Mouse (Mus musculus): Measurements from ENCODE around the gene Lpin2. TPM values are rescaled to one million over a fixed set of nuclear protein-coding genes. Genes with fewer than 3 reads are reported as not detected.

Gene Lpin2
- polyA plus RNA-seq, 1 experiment from 2014 or later, result 45.2 TPM

DNA sequence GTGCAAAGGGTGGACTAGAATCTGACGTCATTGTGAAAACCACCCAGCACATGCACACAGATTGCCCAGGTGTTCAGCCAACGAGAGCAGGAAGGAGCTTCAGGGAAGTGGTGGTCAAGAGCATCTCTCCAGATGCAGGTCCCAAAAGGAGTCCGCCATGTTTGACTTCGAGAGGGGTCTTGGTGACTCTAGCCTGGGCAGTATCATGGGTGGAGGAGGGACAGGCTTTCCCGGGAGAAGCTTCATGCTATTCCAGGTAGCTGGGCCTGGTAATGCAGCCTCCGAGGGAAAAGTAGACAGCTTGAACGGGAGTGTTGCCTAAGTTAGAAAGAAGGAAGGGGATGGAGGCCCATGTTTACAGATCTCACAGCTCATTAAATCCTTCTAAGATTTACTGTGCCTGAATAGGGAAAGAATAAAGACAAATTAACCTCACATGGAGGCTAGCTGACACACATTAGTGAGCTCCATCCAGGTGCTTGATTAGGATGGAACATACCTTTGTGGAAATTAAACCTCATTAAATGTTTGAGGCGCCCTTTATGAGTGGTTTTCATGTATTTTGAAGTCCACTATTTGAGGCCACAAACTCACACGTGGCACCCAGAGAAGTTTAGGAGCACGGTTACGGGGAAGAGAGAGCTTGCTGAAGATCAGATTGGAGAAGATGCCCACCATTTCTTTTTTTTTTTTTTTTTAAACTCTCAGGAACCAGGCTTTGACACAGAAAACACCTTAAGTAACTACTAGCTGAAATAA is 2.6 kb upstream of the Lpin2 start:
- no peak overlapping the region for H3K27ac ChIP-seq (replicated peaks)
- DNase-seq (ENCODE audit: low spot score), result no peak
- WGBS, result 89% methylated on average over 11 of the region's 11 CpGs
- no peak overlapping the region for H3K4me3 ChIP-seq
- H3K36me3 ChIP-seq (replicated peaks), result no peaks in the 10 kb centered on the region
- peaks cover 6% of the 10 kb centered on the region for H3K27me3 ChIP-seq (replicated peaks; ENCODE audit: low read depth, poor library complexity, severe bottlenecking)
- no peaks in the 10 kb centered on the region for H3K9me3 ChIP-seq
- H3K4me1 ChIP-seq, result peaks cover 28% of the 10 kb centered on the region

DNA sequence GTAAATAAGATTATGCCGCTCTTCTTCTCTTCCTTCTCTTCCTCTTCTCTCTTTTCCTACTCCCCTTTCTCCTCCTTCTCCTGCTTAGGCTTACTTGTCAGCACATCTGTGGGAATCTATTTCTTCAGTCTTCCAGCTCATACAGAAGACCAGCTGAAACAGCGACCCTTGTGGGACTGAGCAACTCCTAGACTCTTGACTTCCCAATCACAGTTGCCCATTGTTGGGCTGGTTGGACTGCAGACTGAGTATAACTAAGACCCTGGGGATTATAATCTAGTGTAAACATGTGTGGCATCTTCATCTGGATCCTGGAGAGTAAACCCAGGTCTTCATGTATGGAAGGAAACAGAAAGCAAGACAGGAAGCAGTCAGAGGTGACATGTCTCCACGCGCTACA is 1.8 kb upstream of the Lpin2 start:
- Histone ChIP-seq H3K36me3 (replicated peaks) (no peaks in the 10 kb centered on the region), H3K9me3 (no peaks in the 10 kb centered on the region), H3K4me1 (peaks cover 37% of the 10 kb centered on the region), H3K27ac (replicated peaks) (no peak overlapping the region), H3K27me3 (replicated peaks; ENCODE audit: low read depth, poor library complexity, severe bottlenecking) (peaks cover 6% of the 10 kb centered on the region), H3K4me3 (no peak overlapping the region)
- DNase-seq (ENCODE audit: low spot score), result no peak
- 94% methylated on average over 4 of the region's 4 CpGs for WGBS

DNA sequence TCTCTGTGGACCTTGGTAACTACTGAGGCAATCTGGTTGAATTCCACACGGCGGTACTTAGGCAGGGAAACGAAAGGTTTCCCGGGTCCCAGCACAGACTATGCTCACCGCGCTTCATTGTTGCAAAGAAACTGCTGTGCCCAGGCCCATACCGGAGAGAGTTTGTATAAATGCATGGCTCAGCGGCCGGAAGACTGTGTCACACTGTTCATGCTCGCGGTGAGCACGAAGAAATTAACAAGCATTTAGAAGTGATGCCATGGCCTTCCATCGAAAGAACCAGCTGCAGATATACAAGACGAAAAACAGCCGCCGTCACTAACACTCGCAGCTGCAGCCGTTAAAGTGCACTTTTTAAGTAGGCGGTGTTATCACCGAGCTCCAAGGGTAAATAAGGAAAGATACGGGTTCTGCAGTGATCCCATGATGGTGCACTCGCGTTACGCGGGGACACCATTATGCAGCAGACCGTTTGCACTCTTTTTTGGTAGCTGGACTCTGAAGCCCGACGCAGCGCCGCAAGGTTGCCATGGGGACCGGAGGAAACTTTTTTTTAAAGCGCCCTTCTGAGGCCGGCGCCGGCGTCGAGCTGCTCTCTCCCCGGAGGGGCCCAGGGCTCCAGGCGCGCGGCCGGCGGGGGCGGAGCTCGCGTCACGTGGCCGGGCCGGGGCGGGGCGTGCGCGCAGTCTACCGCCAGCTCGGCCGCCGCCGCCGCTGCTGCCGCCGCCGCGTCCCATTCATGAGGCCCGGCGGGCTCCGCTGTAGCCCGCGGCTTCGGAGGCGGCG is 704 bp downstream of the Lpin2 start:
- WGBS, result under 1% methylated on average over 71 of the region's 71 CpGs
- Histone ChIP-seq H3K27me3 (replicated peaks; ENCODE audit: low read depth, poor library complexity, severe bottlenecking) (peaks cover 6% of the 10 kb centered on the region), H3K4me3 (peak overlapping the region; percentile 93), H3K4me1 (peaks cover 35% of the 10 kb centered on the region), H3K36me3 (replicated peaks) (no peaks in the 10 kb centered on the region; the same call in 1 of the 2 replicates), H3K27ac (replicated peaks) (peak overlapping the region; percentile 98), H3K9me3 (no peaks in the 10 kb centered on the region)
- DNase-seq (ENCODE audit: low spot score), result peak; percentile 97

DNA sequence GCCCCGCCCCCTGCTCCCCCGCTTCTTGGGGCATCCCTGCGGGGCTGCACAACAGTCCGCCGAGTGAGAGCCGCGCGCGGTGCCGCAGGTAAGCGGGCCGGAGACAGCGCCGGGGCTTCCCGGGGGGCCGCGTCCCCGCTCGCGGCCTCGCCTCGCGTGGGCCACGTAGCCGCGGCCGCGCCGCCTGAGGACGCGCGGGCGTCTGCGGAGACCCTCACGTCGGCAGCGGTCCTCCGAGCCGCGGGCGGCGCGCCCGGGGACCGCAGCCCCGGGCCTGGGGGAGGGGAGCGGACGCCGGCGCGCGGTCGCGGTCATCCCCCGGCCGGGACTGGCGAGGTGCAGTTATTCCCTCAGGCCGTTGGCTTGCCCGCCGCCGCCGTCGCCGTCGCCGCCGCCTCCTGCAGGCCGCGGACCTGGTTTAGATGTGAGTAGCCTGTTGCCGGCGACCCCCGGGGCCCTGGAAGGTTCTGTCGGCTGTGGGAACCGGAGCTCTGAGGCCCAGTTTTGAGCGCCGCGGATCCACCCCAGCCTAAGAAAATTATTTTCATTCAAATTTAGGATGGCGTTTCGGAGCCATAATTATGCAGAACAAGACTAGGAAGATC is 1.4 kb downstream of the Lpin2 start:
- no peaks in the 10 kb centered on the region for H3K9me3 ChIP-seq
- peaks cover 30% of the 10 kb centered on the region for H3K4me1 ChIP-seq
- peak; percentile 72 for DNase-seq (ENCODE audit: low spot score)
- peak overlapping the region; percentile 98 for H3K27ac ChIP-seq (replicated peaks)
- H3K4me3 ChIP-seq, result peak overlapping the region; percentile 93
- under 1% methylated on average over 79 of the region's 79 CpGs for WGBS
- peaks cover 6% of the 10 kb centered on the region for H3K27me3 ChIP-seq (replicated peaks; ENCODE audit: low read depth, poor library complexity, severe bottlenecking)
- H3K36me3 ChIP-seq (replicated peaks), result no peaks in the 10 kb centered on the region; the same call in 1 of the 2 replicates

DNA sequence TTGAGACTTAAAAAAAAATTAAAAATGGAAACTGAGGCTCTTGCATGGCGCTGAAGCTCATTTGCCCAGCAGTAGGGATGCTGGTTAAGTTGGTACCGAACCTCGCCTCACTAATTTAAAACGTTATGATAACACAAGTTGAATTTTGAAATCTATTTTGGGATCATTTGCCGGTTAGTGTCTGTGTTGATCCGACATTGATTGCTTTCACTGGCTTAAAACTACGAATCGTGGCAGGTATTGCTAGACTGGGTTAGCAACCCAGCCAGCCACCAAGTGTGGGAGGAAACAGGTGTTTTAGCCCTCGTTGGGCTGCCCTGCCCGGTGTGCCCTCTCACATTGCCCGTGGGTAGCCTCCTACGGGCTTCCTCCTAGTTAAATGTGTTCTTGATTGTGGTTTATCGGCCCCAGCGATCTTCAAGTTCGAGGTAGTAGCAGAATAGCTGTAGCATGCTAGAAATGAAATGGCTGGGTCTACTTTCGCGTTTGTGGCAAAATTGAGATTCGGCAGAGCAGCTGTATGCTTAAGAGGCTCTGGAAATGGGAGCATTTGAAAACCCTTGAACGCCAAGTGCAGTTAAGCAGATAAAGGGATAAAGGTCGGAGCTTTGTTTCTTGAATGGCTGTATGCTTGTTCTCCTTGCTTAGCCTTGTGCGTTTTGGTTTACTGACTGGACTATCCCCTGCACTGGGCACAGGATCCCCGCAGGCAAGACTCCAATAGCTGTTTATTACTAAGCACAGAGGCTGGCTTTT is 2.2 kb downstream of the Lpin2 start:
- peak; percentile 52 for DNase-seq (ENCODE audit: low spot score)
- Histone ChIP-seq H3K4me3 (peak overlapping the region; percentile 93), H3K27me3 (replicated peaks; ENCODE audit: low read depth, poor library complexity, severe bottlenecking) (peaks cover 6% of the 10 kb centered on the region), H3K27ac (replicated peaks) (peak overlapping the region; percentile 98), H3K9me3 (no peaks in the 10 kb centered on the region), H3K4me1 (peaks cover 28% of the 10 kb centered on the region), H3K36me3 (replicated peaks) (no peaks in the 10 kb centered on the region; the same call in 1 of the 2 replicates)
- 17% methylated on average over 22 of the region's 22 CpGs for WGBS

DNA sequence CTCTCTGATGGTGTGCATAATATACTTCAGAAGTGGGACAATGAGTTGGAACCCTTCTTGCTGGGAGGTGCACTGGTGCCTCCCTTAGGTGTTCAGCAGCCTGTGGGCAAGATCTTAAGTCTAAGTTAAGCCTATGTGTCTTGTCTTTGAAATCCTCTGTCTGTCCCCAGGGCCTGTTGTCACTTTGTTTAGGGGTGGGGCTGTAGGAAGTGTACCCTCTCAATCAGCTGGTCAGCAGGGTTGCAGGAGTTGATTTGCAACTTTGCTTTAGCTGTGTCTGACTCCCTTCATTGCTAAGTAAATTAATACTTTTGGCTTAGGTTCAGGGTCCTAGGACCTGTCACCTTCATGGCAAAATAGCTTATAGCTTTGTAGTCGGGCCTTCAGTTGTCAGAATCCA is 3.0 kb downstream of the Lpin2 start:
- no peak overlapping the region for H3K27ac ChIP-seq (replicated peaks)
- H3K4me3 ChIP-seq, result peak overlapping the region; percentile 93
- no peaks in the 10 kb centered on the region for H3K9me3 ChIP-seq
- H3K27me3 ChIP-seq (replicated peaks; ENCODE audit: low read depth, poor library complexity, severe bottlenecking), result peaks cover 6% of the 10 kb centered on the region
- no peaks in the 10 kb centered on the region; the same call in 1 of the 2 replicates for H3K36me3 ChIP-seq (replicated peaks)
- 56% methylated on average over 1 of the region's 1 CpGs for WGBS
- no peak for DNase-seq (ENCODE audit: low spot score)
- peaks cover 31% of the 10 kb centered on the region for H3K4me1 ChIP-seq

DNA sequence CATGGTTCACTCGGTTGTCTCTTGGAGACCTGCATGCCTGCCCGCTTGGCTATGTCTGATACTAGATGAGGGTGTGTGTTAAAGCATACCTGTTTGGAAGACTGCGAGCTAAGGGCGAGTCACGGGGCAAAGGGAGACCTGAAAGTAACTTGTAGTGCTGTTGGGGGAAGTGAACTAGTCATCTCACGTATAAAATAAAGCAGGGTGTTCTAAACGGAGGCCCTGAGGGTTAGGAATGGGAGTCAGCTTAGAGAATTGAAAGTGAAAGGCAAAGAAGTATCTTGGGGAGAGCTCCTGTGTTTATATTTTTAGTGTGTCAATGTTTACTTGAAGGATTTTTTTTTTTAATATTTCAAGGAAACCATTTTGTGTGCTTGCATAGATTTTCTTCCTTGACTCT is 8.2 kb downstream of the Lpin2 start:
- H3K9me3 ChIP-seq, result peaks cover 10% of the 10 kb centered on the region; the same call in 1 of the 2 replicates
- peaks cover 22% of the 10 kb centered on the region for H3K4me1 ChIP-seq
- no peak overlapping the region for H3K4me3 ChIP-seq
- no peaks in the 10 kb centered on the region for H3K27me3 ChIP-seq (replicated peaks; ENCODE audit: low read depth, poor library complexity, severe bottlenecking)
- peaks cover 8% of the 10 kb centered on the region for H3K36me3 ChIP-seq (replicated peaks)
- no peak for DNase-seq (ENCODE audit: low spot score)
- H3K27ac ChIP-seq (replicated peaks), result no peak overlapping the region
- WGBS, result 90% methylated on average over 7 of the region's 7 CpGs

DNA sequence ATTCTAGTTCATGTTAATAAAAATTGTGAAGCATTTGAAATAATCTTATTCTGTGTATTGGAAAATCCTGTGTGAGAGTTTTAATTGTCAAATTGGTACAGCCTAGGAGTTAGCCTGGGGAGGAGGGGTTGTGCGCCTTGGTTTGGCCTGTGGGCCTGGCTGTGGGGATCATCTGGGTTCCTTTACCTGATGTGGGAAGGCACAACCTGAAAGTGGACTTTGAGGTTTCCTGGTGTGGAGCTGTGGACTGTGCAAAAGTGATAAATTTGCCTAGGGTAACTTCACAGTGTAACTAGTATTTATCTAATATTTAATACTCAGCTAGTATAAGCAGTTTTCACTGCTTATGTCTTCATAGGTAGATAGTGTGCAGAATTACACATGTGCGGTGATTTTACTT is 8.7 kb downstream of the Lpin2 start:
- 98% methylated on average over 2 of the region's 2 CpGs for WGBS
- DNase-seq (ENCODE audit: low spot score), result no peak
- Histone ChIP-seq H3K27ac (replicated peaks) (no peak overlapping the region), H3K4me3 (no peak overlapping the region), H3K4me1 (peaks cover 22% of the 10 kb centered on the region; the same call in 1 of the 2 replicates), H3K27me3 (replicated peaks; ENCODE audit: low read depth, poor library complexity, severe bottlenecking) (no peaks in the 10 kb centered on the region), H3K36me3 (replicated peaks) (peaks cover 8% of the 10 kb centered on the region), H3K9me3 (peaks cover 10% of the 10 kb centered on the region; the same call in 1 of the 2 replicates)

DNA sequence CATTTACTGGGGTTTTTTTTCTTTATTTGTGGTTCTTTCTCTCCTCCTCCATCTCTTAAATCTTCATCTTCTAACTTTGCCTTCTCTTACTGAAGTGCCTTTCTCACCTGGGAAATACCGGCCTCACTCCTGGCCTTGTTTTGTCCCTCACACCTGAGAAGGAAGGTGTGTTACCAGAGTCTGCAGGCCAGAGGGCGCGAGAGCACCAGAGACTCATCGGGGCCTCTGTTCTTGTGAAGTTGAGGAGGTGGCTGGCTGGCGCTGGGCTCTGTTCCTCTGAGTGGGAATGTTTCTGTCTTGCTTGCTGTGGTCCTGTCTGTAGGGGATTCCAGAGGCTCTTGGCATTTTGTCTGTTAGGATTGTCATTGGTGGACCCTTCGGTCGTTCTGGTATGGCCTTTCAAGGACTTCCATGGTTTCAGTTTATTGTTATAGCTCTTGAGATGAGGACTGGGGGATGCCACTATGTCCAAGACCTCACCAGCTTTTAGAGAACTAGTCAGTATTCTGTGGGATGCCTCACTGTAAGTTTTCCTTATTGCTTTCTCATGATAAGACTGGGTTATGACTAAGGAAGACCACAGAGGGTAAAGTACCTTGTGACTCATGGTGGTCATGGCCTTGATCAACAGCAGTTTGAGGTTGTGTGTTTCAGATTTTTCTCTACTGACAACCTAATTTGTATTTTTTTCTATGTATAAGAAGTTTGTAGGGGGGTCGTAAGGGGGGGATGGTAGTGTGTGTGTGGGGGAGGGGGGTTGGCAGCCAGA is 9.5 kb downstream of the Lpin2 start:
- Histone ChIP-seq H3K9me3 (peaks cover 10% of the 10 kb centered on the region; the same call in 1 of the 2 replicates), H3K4me3 (no peak overlapping the region), H3K27ac (replicated peaks) (no peak overlapping the region), H3K4me1 (peaks cover 22% of the 10 kb centered on the region; the same call in 1 of the 2 replicates), H3K36me3 (replicated peaks) (peaks cover 8% of the 10 kb centered on the region), H3K27me3 (replicated peaks; ENCODE audit: low read depth, poor library complexity, severe bottlenecking) (no peaks in the 10 kb centered on the region)
- DNase-seq (ENCODE audit: low spot score), result no peak
- 79% methylated on average over 8 of the region's 8 CpGs for WGBS

DNA sequence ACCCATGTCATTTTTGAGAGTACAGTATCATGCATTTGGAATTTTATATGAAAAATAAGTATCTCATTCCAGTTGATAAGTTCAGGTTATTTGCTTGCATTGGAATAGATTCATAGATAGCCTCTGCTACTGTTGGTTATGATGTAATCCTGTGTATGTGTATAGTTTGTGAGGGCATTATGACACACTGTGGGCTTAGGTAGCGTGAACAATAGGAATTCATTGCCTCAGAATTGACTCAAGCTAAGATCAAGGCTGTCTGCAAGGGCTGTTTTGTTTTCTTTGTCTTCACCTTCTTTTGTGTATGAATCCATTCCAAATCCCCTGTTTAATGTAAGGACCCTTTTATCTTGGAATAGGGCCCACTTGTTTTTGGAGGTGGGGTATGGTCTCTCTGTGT is 10.7 kb downstream of the Lpin2 start:
- 96% methylated on average over 1 of the region's 1 CpGs for WGBS

DNA sequence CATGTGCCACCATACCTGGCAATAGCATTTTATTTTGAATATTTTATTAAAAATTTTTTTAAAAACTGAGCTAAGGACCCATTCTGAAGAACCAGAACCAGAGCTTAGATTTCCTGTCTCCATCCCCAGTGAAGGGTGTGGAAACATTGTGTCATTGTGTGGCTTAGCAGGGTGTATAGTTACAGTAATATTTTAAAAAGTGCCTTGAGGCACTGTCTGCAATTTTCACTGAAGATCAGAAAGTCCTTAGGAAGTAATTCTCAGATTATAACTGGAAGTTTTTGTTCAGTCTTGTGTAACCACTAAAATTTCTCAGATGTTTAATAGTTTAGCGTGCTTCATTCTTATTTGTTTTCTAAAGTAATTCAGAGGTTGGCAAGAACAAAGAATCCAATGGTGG is 11.1 kb downstream of the Lpin2 start:
- peaks cover 8% of the 10 kb centered on the region for H3K36me3 ChIP-seq (replicated peaks)
- no peak overlapping the region for H3K27ac ChIP-seq (replicated peaks)
- peaks cover 10% of the 10 kb centered on the region; the same call in 1 of the 2 replicates for H3K9me3 ChIP-seq
- no peaks in the 10 kb centered on the region for H3K27me3 ChIP-seq (replicated peaks; ENCODE audit: low read depth, poor library complexity, severe bottlenecking)
- WGBS, result 88% methylated on average over 1 of the region's 1 CpGs
- no peak overlapping the region for H3K4me3 ChIP-seq
- no peak for DNase-seq (ENCODE audit: low spot score)
- peaks cover 22% of the 10 kb centered on the region; the same call in 1 of the 2 replicates for H3K4me1 ChIP-seq

More for the DNA sequence above, 10.7 kb downstream of the Lpin2 start:
- peaks cover 10% of the 10 kb centered on the region; the same call in 1 of the 2 replicates for H3K9me3 ChIP-seq
- H3K36me3 ChIP-seq (replicated peaks), result peaks cover 8% of the 10 kb centered on the region
- no peak overlapping the region for H3K4me3 ChIP-seq
- DNase-seq (ENCODE audit: low spot score), result no peak
- no peak overlapping the region for H3K27ac ChIP-seq (replicated peaks)
- H3K4me1 ChIP-seq, result peaks cover 22% of the 10 kb centered on the region; the same call in 1 of the 2 replicates
- no peaks in the 10 kb centered on the region for H3K27me3 ChIP-seq (replicated peaks; ENCODE audit: low read depth, poor library complexity, severe bottlenecking)

All from embryonic facial prominence, embryonic 10.5 days (tissue).